Mouse (Mus musculus) bone marrow, adult 2 months (tissue): ENCODE data around the gene Catsper4. TPM values are rescaled to one million over a fixed set of nuclear protein-coding genes. Genes with fewer than 3 reads are reported as not detected.

Source experiments
- H3K27ac ChIP-seq: fragments of 200-500 bp; 2 replicates; pipeline ENCODE4 v1.5.1; 2012; ENCODE audit warnings: low read depth, mild to moderate bottlenecking, control low read depth, inconsistent platforms, low read length; ENCODE audit not compliant: control insufficient read depth, poor library complexity, insufficient read depth
- H3K4me1 ChIP-seq: fragments of 200-500 bp; 2 replicates; pipeline ENCODE4 v1.6.1; 2011; ENCODE audit warnings: low read length; ENCODE audit not compliant: control insufficient read depth, insufficient read depth
- H3K4me3 ChIP-seq: fragments of 200-500 bp; replicated peaks from 2 replicates; pipeline ENCODE3; 2011; ENCODE audit warnings: mild to moderate bottlenecking, low read depth, low read length, control low read depth; ENCODE audit not compliant: control insufficient read depth
- CTCF ChIP-seq: fragments of 200-500 bp; IDR thresholded peaks from 2 replicates; pipeline ENCODE4 v1.5.1; 2011; ENCODE audit warnings: low read length, control low read depth; ENCODE audit not compliant: control insufficient read depth, insufficient read depth
- POLR2A ChIP-seq: fragments of 200-500 bp; IDR thresholded peaks from 2 replicates; pipeline ENCODE4 v1.6.1; 2011; ENCODE audit warnings: low read depth, mild to moderate bottlenecking, control low read depth, low read length, borderline replicate concordance; ENCODE audit not compliant: control insufficient read depth
- WGBS: fragments of 180-500 bp; shearing (Covaris S2); methylation state at CpG from one replicate; pipeline ENCODE4 v1.1.7; 2018; 5-methylcytosine and 5-hydroxymethylcytosine counted together
- polyA plus RNA-seq: library from polyadenylated mRNA; stranded (reverse); fragments of >200 nt; gene quantifications from 2 replicates; pipeline ENCODE4 v1.2.4, GENCODE M21; 2011; ENCODE audit warnings: low replicate concordance; ENCODE audit not compliant: missing spikeins, insufficient read depth, insufficient read length

Gene Catsper4
- polyA plus RNA-seq, 1 experiment = not detected

GRCm38 (mm10) chr4:134181112-134181511, 46.1 kb downstream of the Catsper4 start:
- Histone ChIP-seq H3K4me3 (no peak overlapping the region), H3K4me1 (no peaks in the 10 kb centered on the region; the same call in 1 of the 2 replicates), H3K27ac (peak overlapping the region; percentile 50)
- TF ChIP-seq POLR2A (no peak), CTCF (no peak)
- 43% methylated on average over 1 of the region's 1 CpGs for WGBS

DNA sequence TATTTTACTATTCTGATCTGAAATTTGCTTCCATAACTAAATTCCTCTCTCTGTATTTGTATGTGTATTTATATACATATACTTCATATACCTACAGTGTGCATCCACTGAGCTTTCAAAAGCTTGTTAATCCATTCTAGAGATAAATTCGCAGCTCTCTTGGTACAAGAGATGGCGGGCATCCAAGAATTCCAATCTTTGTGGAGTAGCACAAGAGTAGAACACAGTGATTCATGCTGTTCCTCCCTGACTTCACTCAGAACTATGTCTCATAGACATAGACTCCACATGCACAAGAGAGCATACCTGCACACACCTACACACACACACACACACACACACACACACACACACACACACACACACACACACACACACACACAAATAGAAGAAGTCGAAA, 54.8 kb downstream of the Catsper4 start:
- H3K27ac ChIP-seq = no peak overlapping the region
- TF ChIP-seq POLR2A = no peak
- TF ChIP-seq CTCF = no peak
- WGBS = 75% methylated on average over 3 of the region's 3 CpGs

GRCm38 (mm10) chr4:134166906-134167305, 60.3 kb downstream of the Catsper4 start:
- Histone ChIP-seq H3K27ac (no peak overlapping the region), H3K4me1 (peaks cover 2% of the 10 kb centered on the region; the same call in 1 of the 2 replicates), H3K4me3 (no peak overlapping the region)
- WGBS = 79% methylated on average over 3 of the region's 3 CpGs
- TF ChIP-seq CTCF (peak; percentile 39; the same call in 1 of the 2 replicates), POLR2A (no peak)

More for the DNA sequence above, 54.8 kb downstream of the Catsper4 start:
- Histone ChIP-seq H3K4me1 (no peaks in the 10 kb centered on the region; the same call in 1 of the 2 replicates), H3K4me3 (no peak overlapping the region)

GRCm38 (mm10) chr4:134165548-134166465, 61.4 kb downstream of the Catsper4 start:
- no peak overlapping the region for H3K27ac ChIP-seq
- H3K4me1 ChIP-seq = peaks cover 2% of the 10 kb centered on the region; the same call in 1 of the 2 replicates
- H3K4me3 ChIP-seq = no peak overlapping the region
- WGBS = 62% methylated on average over 3 of the region's 3 CpGs
- TF ChIP-seq POLR2A (no peak), CTCF (no peak)

GRCm38 (mm10) chr4:134165024-134165423, 62.2 kb downstream of the Catsper4 start:
- WGBS = 32% methylated on average over 6 of the region's 6 CpGs
- Histone ChIP-seq H3K27ac (peak overlapping the region; percentile 42), H3K4me3 (peak overlapping the region; percentile 18), H3K4me1 (peaks cover 2% of the 10 kb centered on the region; the same call in 1 of the 2 replicates)
- no peak for TF ChIP-seq CTCF
- TF ChIP-seq POLR2A = no peak

DNA sequence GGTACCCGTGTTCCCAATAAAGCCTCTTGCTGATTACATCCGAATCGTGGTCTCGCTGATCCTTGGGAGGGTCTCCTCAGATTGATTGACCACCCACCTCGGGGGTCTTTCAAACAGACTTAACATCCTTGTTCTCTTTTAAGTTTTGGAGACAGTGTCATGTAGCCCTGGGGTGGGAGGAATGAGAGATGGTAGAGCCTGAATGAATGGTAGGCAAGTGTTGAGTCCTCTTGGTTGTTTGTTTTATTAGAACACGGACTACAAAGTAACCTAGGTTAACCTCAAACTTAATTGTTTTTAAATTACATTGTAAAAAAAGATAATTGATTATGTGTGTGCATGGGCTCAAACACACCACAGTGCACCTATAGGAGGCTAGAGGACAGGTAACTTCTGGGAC, 62.6 kb downstream of the Catsper4 start:
- TF ChIP-seq POLR2A = no peak
- no peak for TF ChIP-seq CTCF
- WGBS = 18% methylated on average over 6 of the region's 6 CpGs
- Histone ChIP-seq H3K4me3 (peak overlapping the region; percentile 18), H3K4me1 (peaks cover 2% of the 10 kb centered on the region; the same call in 1 of the 2 replicates), H3K27ac (peak overlapping the region; percentile 54; the same call in 1 of the 2 replicates)

Other genes with a start within 250 kb of the Catsper4 start
- 20.6 and 30.2 TPM in 2 replicates for gene Dhdds, start 226.5 kb downstream of the Catsper4 start, polyA plus RNA-seq
- gene Lin28a, start 208.5 kb downstream of the Catsper4 start, polyA plus RNA-seq = 3.6 and 29.6 TPM in 2 replicates
- gene Zfp683, start 173.5 kb downstream of the Catsper4 start, polyA plus RNA-seq = 1.0 TPM in 1 of 2 replicates, not detected in the other
- gene Crybg2, start 166.6 kb downstream of the Catsper4 start, polyA plus RNA-seq = 4.6 TPM in 1 of 2 replicates, not detected in the other
- 270 and 801 TPM in 2 replicates for gene Cd52, start 132.3 kb downstream of the Catsper4 start, polyA plus RNA-seq
- 3.3 and 13.7 TPM in 2 replicates for gene Ubxn11, start 124.8 kb downstream of the Catsper4 start, polyA plus RNA-seq
- gene Sh3bgrl3, start 98.6 kb downstream of the Catsper4 start, polyA plus RNA-seq = 299 and 416 TPM in 2 replicates
- 16.4 and 22.7 TPM in 2 replicates for gene Cep85, start 40.3 kb downstream of the Catsper4 start, polyA plus RNA-seq
- gene Gm7534, start 24.4 kb downstream of the Catsper4 start, polyA plus RNA-seq = not detected in 2 replicates
- gene Cnksr1, start 11.0 kb upstream of the Catsper4 start, polyA plus RNA-seq = not detected in 2 replicates
- not detected in 2 replicates for gene E130218I03Rik, start 16.3 kb upstream of the Catsper4 start, polyA plus RNA-seq
- gene Zfp593, start 18.2 kb upstream of the Catsper4 start, polyA plus RNA-seq = 2.6 and 8.0 TPM in 2 replicates
- not detected in 2 replicates for gene Gm30191, start 19.6 kb upstream of the Catsper4 start, polyA plus RNA-seq
- 5.2 and 7.5 TPM in 2 replicates for gene Grrp1, start 26.7 kb upstream of the Catsper4 start, polyA plus RNA-seq
- gene Pdik1l, start 60.5 kb upstream of the Catsper4 start, polyA plus RNA-seq = 4.9 and 5.2 TPM in 2 replicates
- 1.1 TPM in 1 of 2 replicates, not detected in the other for gene Trim63, start 87.7 kb upstream of the Catsper4 start, polyA plus RNA-seq
- gene Slc30a2, start 115.8 kb upstream of the Catsper4 start, polyA plus RNA-seq = 4.0 TPM in 1 of 2 replicates, not detected in the other
- 0.23 and 3.3 TPM in 2 replicates for gene Extl1, start 156.5 kb upstream of the Catsper4 start, polyA plus RNA-seq
- 5.8 and 8.8 TPM in 2 replicates for gene Pafah2, start 168.9 kb upstream of the Catsper4 start, polyA plus RNA-seq
- 297 and 423 TPM in 2 replicates for gene Stmn1, start 240.9 kb upstream of the Catsper4 start, polyA plus RNA-seq